2 mouse cellular contexts compared by ENCODE assay signal in the genomic region with DNA sequence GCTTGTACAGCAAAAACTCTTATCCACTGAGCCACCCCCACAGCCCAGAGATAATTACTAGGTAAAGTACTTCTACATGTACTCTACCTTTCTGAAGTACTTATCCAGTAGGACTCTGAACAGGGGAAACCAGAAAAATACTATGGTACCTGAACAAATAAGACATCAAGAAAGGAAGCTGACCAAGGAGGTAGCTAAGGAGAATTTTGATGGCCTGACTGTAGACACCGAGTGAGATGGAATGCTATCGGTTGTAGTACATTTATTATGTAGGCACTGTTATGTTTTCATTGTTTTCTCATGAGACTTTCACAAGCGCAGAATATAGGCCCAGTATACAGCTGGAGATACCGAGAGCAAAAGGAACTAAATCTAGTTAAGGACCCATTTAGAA.
TF ChIP-seq lines count a peak whose summit lies in the region.

No protein-coding gene starts in this region.

TF ChIP-seq in CH12.LX, 34 proteins besides CTCF, POLR2A, EP300 and RAD21:
- no peak for TF ChIP-seq KAT2A (IDR thresholded peaks at IDR 0.05; ENCODE audit: insufficient replicate concordance, low read length)
- TF ChIP-seq JUN (IDR thresholded peaks at IDR 0.05; ENCODE audit: insufficient read depth, low read depth, low read length): no peak
- no peak for TF ChIP-seq MAZ (IDR thresholded peaks at IDR 0.05; ENCODE audit: low read depth, low read length)
- no peak for TF ChIP-seq TBP (conservative IDR thresholded peaks at IDR 0.05; ENCODE audit: low read depth, low read length)
- TF ChIP-seq GABPA (IDR thresholded peaks at IDR 0.05; ENCODE audit: insufficient replicate concordance, low read depth, low read length): no peak
- no peak for TF ChIP-seq SIN3A (IDR thresholded peaks at IDR 0.05; ENCODE audit: low read length)
- no peak for TF ChIP-seq MEF2A (IDR thresholded peaks at IDR 0.05; ENCODE audit: borderline replicate concordance, low read depth, low read length)
- no peak for TF ChIP-seq E2F4 (IDR thresholded peaks at IDR 0.05; ENCODE audit: insufficient replicate concordance, low read depth, low read length)
- no peak for TF ChIP-seq MAX (IDR thresholded peaks at IDR 0.05; ENCODE audit: low read length)
- TF ChIP-seq TCF12 (IDR thresholded peaks at IDR 0.05; ENCODE audit: low read depth, low read length): no peak

TF ChIP-seq in MEL, 35 proteins besides CTCF, POLR2A, EP300 and RAD21:
- TF ChIP-seq MYB (IDR thresholded peaks at IDR 0.05; ENCODE audit: low read depth, low read length): no peak
- TF ChIP-seq ZNF384 (IDR thresholded peaks at IDR 0.05; ENCODE audit: low read depth, low read length): no peak
- no peak for TF ChIP-seq JUND (IDR thresholded peaks at IDR 0.05; ENCODE audit: low read depth, low read length)
- peak; percentile 61; the same call in 1 of the 2 replicates for TF ChIP-seq ZMIZ1 (IDR thresholded peaks at IDR 0.05; ENCODE audit: low read depth, low read length)
- TF ChIP-seq TCF12 (IDR thresholded peaks at IDR 0.05; ENCODE audit: low read depth, low read length): no peak
- TF ChIP-seq USF2 (IDR thresholded peaks at IDR 0.05; ENCODE audit: borderline replicate concordance in 1 of 2, insufficient read depth in 1 of 2, low read depth in 1 of 2, low read length in 2 of 2): no peak
- TF ChIP-seq TBP (IDR thresholded peaks at IDR 0.05; ENCODE audit: low read depth, low read length): no peak
- TF ChIP-seq KAT2A (conservative IDR thresholded peaks at IDR 0.05; ENCODE audit: low read depth, low read length): no peak
- TF ChIP-seq CHD1 (IDR thresholded peaks at IDR 0.05; ENCODE audit: low read depth, low read length): peak; percentile 54; the same call in 1 of the 2 replicates
- TF ChIP-seq E2F4 (IDR thresholded peaks at IDR 0.05; ENCODE audit: borderline replicate concordance, low read depth, low read length): no peak
- no peak for TF ChIP-seq MAX (IDR thresholded peaks at IDR 0.05; ENCODE audit: low read length)
- TF ChIP-seq SIN3A (IDR thresholded peaks at IDR 0.05; ENCODE audit: low read length): no peak
- peak; percentile 60 for TF ChIP-seq POLR2AphosphoS2 (IDR thresholded peaks at IDR 0.05; ENCODE audit: low read length)
- no peak for TF ChIP-seq ETS1 (IDR thresholded peaks at IDR 0.05; ENCODE audit: low read depth, low read length)
- no peak for TF ChIP-seq MYC (IDR thresholded peaks at IDR 0.05; ENCODE audit: low read depth, low read length)
- TF ChIP-seq ELF1 (IDR thresholded peaks at IDR 0.05; ENCODE audit: low read depth, low read length): no peak
- TF ChIP-seq ZKSCAN1 (IDR thresholded peaks at IDR 0.05; ENCODE audit: low read depth, low read length): no peak
- TF ChIP-seq NRF1 (IDR thresholded peaks at IDR 0.05; ENCODE audit: insufficient read depth, low read depth, low read length, poor library complexity, severe bottlenecking): no peak
- TF ChIP-seq RCOR1 (IDR thresholded peaks at IDR 0.05; ENCODE audit: low read depth, low read length): 0 out of 2 replicates have a peak, but pooled peaks have one; percentile 39
- no peak for TF ChIP-seq NELFE (IDR thresholded peaks at IDR 0.05; ENCODE audit: low read depth, low read length)
- no peak for TF ChIP-seq SMC3 (IDR thresholded peaks at IDR 0.05; ENCODE audit: low read depth, low read length)
- no peak for TF ChIP-seq UBTF (IDR thresholded peaks at IDR 0.05; ENCODE audit: borderline replicate concordance, insufficient read depth, low read depth, low read length)
- TF ChIP-seq MXI1 (IDR thresholded peaks at IDR 0.05; ENCODE audit: low read depth, low read length): no peak
- TF ChIP-seq BHLHE40 (IDR thresholded peaks at IDR 0.05; ENCODE audit: borderline replicate concordance, low read depth, low read length): no peak
- TF ChIP-seq TAL1 (IDR thresholded peaks at IDR 0.05; ENCODE audit: low read length): no peak
- TF ChIP-seq HCFC1 (IDR thresholded peaks at IDR 0.05; ENCODE audit: low read depth, low read length): no peak
- no peak for TF ChIP-seq ZC3H11A (IDR thresholded peaks at IDR 0.05; ENCODE audit: low read depth, low read length)
- TF ChIP-seq USF1 (IDR thresholded peaks at IDR 0.05; ENCODE audit: low read depth, low read length): no peak
- no peak for TF ChIP-seq MAFK (IDR thresholded peaks at IDR 0.05; ENCODE audit: borderline replicate concordance, low read depth, low read length)
- TF ChIP-seq POLR2AphosphoS5 (IDR thresholded peaks at IDR 0.05; ENCODE audit: borderline replicate concordance, low read depth, low read length): no peak
- no peak for TF ChIP-seq CHD2 (IDR thresholded peaks at IDR 0.05; ENCODE audit: low read length)
